Mouse (Mus musculus): ENCODE measurements around the gene Ier5l. TPM values are rescaled to one million over a fixed set of nuclear protein-coding genes. Genes with fewer than 3 reads are reported as not detected.

Gene Ier5l
- total RNA-seq, 2 experiments from 2014 or later, result 2.6 to 3.2 TPM

GRCm38 (mm10) chr2:30470143-30470946, 3.7 kb downstream of the Ier5l start:
- DNase-seq, result peak; percentile 86 to 87

GRCm38 (mm10) chr2:30469796-30470142, 4.2 kb downstream of the Ier5l start:
- peak; percentile 82 to 91 for DNase-seq

DNA sequence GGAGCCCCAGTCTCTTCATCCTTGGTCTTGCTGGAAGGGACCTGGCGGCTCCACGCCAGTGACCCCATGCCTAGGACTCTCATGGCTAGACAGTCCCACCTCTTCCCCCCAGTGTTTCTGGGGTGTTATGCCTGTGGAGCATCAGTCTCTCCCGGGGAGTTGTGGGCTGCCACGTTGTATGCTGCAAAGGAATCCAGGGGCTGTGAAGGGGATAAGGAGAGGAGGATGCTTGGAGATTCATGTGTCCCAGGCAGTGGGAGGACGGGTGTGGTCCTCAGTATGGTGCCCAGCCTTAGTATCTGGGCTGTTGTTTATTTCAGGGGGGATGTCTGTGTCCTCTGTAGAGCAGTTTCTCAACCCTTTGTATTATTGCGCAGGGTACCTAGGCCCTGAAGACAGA, 5.0 kb downstream of the Ier5l start:
- no peak for DNase-seq

DNA sequence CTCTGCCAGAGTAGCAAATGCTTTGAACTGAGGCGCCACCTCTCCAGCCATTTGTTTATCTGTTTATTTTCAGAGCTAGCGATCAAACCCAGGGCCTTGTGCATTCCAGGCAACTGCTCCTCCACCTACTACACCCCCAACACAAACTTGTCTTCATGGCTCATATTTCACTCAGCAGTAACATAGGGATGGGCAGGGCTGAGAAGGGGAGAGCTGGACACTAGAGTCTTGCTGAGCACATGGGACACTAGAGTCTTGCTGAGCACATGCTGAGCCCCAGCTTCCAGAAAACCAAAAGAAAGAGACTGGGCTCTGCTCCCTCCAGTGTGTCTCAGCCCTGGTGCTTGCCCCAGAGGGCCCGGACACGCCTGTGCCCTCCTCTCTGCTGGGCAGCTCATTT, 7.2 kb downstream of the Ier5l start:
- no peak for DNase-seq

DNA sequence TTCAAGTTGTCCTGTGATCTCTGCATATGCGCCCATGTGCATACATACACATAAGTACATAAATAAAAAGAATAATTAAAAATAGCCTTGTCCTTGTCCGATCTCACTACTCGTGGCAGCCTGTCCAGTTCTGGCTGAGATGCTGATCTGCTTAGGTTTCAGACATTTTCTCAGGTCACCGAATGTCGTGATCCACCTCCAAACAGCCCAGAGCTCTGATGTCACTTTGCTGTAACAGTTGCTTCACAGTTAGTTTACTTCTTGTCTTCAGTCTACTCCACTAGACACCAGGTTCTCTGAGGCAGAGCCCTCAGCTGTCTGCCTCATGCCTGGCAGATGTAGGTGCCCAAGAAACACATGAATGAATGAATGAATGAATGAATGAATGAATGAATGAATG, 9.6 kb downstream of the Ier5l start:
- DNase-seq, result no peak

DNA sequence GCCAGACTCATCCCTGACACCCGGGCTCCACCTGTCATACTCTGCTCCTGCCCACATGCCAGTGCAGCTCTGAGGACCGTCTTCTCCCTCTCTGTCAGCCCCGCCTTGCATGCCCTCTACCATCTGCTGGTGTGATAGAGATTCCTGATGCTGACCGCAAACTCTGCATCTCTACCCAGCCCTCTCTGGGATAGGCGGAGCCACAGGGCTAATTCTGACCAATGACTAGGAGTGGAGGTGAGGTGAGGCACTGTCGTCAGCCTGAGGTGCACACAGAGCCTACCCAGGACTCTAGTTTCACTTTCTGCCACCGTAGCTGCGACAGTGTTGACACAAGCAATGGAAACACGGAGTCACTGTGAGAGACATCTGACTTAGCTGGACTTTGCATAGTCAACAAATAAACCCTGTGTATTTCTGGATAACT, 10.1 kb downstream of the Ier5l start:
- peak; percentile 73 to 86 for DNase-seq

- DNase-seq, result no peak
Measured at GRCm38 (mm10) chr2:30463341-30463761, 10.7 kb downstream of the Ier5l start.

DNA sequence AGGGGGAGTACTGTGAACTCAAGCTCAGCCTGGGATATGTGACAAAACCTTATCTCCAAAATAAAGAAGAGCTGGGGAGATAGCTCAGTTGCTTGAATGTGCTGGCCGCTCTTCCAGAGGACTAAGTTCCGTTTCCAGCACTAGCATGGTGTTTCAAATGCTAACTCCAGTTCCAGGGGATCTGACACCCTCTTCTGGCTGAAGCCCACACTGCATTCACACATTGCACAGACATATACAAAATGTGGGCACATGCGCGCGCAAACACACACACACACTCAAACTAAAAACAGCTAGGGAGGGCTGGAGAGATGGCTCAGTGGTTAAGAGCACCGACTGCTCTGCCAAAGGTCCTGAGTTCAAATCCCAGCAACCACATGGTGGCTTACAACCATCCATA, 14.8 kb downstream of the Ier5l start:
- DNase-seq, result no peak

DNA sequence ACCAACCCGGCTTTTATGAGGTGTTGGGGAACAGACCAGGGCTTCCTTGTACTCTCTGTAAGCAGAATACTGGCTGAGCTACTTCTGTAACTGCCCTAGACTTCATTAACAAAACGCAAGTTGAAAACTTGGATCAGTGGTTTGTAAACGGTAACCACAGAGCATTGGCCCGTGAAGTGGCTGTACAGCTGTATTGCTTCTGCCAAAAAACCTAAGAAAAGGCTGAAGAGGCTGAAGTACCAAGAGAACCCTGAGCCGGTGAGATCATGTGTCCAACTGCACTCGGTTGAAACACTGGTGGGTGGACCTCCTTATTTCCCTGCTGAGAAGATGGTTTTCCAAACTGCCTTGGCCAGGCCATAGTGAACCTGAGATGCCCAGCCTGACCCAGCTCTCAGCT, 15.7 kb downstream of the Ier5l start:
- DNase-seq, result no peak

- no peak for DNase-seq
Measured at GRCm38 (mm10) chr2:30456104-30456980, 17.7 kb downstream of the Ier5l start.

DNA sequence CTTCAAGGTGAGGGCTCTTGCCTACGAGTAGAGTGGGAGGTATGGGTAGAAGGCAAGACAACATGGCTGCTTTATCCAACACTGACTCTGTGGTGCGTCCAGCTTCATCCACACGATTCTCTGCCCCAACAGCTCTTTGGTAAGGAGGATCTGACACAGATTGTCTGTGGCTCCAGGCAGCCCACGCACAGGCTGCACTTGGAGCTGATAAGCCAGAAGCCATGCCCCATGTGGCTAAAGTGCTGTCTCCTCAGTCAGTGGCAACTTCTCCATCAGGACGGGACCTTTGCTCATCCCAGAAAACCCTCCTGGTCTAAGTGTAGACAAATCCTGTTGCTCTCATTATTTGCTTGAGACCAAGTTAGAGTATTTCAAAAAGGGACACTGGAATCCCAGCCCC, 19.4 kb downstream of the Ier5l start:
- no peak for DNase-seq

- DNase-seq, result no peak
Measured at GRCm38 (mm10) chr2:30453570-30453969, 20.4 kb downstream of the Ier5l start.

DNA sequence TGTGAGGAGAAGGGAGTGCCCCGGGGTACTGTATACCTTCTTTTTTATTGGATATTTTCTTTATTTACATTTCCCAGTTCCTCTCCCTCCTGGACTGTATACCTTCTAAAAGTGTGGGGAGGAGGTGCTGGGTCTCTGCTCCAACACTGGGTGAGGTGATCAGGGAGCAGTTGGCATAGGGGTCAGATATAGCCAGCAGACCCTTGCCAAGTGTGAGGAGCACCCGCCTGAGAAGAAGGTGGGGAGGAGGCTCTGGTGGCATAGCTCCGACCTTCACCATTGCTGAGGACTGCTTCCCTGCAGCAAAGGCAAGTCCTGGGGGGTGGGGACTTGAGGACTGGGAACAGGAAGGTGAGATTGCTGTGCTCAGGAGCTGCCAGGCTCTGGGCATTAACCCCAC, 22.5 kb downstream of the Ier5l start:
- DNase-seq, result no peak

- DNase-seq, result no peak
Measured at GRCm38 (mm10) chr2:30450530-30450929, 23.5 kb downstream of the Ier5l start.

GRCm38 (mm10) chr2:30448371-30448770, 25.6 kb downstream of the Ier5l start:
- no peak for DNase-seq

DNA sequence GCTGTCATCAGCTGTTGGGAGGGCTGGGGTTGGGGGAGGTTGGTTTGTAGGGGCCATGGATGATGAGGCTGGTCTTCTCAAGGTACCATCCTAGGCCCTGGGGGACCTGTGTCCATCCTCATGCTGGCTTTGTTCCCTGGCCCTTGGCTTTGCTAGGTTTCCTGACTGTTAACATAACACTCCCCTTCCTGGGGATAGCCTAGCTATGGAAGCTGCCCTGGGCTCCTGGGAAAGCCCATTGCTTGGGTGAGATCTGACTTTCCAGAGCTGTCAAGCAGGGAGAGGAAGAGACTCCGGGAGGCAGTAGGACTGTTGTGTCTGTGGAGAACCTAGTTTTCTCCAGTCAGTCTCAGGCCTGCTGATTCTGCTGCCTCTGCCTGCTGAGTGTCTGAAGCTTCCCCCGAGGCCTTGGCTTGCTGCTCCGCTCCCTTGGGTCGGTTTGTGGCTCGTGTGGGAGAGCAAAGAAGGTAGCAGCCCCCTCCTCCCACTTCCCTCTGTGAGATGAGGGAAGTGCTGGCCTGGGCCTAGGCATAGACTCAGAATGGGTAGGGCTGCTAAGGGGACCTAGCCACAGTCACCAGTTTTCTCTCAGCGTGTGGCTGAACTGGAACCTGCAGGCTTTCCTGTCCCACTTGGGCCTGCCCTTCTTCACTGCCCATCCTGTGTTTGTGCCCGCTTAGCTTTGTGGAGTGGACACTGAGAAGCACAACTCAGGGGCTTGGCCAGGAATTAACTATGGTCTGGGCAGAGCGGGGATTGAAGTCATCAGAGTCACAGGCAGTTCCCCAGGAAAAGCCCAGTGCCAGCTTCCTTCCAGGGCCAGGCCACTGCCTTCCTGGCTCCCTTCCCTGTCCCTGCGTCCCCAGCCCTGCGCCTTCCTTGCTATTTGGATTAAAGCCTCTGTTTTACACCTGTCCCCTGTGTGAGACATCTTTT, 26.9 kb downstream of the Ier5l start:
- peak; percentile 51 to 68 for DNase-seq

DNA sequence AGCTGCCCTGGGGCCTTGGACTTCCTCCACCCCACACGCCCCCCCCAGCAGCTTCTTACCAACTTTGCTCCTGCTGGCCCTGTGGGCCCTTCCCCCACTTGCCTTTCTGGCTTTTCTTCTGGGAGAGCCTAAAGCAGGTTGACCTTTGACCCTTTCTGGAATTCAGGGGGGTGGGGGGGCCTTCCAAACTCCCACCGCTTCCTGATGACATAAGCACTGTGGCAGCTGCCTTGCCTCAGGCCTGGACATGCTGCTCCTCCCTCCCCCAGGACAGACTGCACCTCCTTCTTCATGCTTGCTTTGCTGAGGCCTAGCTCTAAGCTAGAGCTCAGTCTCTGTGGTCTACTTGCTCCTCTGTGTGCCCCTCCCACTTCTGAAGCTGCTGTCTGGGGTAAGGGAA, 28.7 kb downstream of the Ier5l start:
- peak; percentile 51 to 74 for DNase-seq

DNA sequence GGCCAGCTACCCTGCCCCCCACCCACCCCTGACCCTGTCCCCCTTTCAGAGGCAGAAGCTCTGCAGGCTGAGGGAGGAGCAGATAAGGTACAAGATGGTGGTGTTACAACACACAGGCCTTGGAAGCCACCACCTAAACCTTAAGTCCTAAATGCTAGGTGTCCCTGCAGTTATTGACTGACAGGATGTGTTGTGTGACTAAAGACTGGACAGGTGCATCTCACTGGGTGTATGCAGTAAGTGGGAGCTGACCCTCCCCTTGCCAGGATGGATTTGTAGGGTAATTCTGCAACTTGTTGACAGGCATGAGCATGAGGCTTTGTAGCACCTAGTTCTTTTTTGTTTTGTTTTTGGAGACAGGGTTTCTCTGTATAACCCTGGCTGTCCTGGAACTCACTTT, 29.6 kb downstream of the Ier5l start:
- DNase-seq, result no peak

- DNase-seq, result no peak
Measured at GRCm38 (mm10) chr2:30444006-30444405, 30.0 kb downstream of the Ier5l start.

DNA sequence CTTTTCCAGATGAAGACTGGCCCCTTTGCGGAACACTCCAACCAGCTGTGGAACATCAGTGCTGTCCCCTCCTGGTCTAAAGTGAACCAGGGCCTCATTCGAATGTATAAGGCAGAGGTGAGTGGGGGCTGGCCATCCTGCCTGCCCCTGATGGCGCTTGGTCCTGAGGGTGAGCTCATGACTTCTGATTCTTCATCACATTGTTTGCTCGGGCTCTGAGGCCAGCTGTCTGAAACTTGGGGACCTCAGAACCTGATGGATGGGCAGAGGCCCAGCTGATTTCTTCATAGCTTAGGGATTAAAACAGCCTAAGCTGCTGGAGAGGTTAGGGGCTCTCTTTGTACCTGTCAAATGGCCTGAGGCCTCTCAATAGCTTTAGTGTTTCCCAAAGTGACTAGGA, 30.7 kb downstream of the Ier5l start:
- DNase-seq, result no peak

- peak; percentile 53 to 60 for DNase-seq
Measured at GRCm38 (mm10) chr2:30442498-30442890, 31.5 kb downstream of the Ier5l start.
